Mouse (Mus musculus) urinary bladder, adult 2 months (tissue): ENCODE measurements around the gene Snx30. TPM values are rescaled to one million over a fixed set of nuclear protein-coding genes. Genes with fewer than 3 reads are reported as not detected.

Source experiments
- DNase-seq: peaks from one replicate; pipeline ENCODE4 v3.0.0; 2022; ENCODE audit warnings: low spot score
- polyA plus RNA-seq: library from polyadenylated mRNA; depleted of rRNA; stranded (reverse); fragments of >200 nt; gene quantifications from 2 replicates; pipeline ENCODE4 v1.2.3, GENCODE M21; 2012

The Snx30 gene
- polyA plus RNA-seq, 1 experiment = 6.8 TPM

DNA sequence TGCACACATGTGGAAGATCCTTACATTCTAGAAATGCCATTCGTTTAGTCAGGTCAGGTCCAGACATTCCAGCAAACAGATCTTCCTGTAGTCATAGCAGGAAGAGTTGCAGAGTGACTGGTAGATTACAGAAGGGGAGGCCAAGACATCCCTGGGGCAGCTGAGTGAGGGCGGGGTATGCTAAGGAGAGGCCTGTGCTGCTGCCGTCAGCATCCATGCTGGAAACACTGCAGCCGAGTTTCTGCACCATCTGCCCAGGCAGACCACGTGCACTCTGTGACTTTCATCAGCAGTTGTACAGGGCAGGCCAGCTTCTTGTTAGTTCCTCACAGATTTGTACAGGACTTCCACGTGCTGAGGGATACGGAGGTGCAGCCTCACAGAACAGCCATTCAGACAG lies 17.8 kb downstream of the Snx30 start:
- no peak for DNase-seq

DNA sequence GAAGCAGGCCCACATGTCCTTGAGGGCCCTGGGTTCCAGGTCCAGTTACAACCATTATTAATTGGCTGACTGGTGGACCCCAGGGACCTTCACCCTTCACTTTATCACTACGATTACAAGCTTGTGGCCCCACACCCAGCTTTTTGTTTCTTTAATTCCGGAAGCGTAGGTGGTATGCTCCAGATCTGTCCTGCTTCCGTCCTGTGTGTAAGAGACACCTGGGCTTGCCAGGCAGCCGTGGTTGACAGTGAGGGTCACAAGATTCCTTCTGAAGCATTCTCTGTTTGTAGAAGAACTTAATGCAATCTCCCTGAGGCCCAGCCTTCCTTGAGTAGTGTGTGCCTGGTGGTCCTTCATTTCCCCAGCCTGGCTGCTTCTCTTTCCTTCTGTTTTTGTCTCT lies 19.2 kb downstream of the Snx30 start:
- DNase-seq = no peak

DNA sequence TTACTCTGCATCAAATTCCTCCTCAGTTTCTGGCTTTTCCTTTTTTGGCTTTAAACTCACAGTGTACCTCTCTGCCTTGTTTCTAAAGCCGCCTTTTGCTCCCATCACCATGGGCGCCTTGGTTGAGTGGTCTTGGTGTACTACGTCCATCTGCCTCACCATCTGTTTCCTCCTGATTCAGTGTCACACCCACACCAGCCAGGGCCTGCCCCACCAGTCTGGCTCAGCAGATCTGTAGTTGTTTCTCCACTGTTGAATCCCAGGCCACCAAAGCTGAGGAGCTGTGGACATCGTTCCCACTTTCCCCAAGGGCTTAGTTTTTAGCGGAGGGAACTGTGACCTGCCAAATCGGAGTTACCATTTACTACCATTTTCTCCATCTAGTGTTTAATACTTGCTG lies 20.0 kb downstream of the Snx30 start:
- DNase-seq = no peak

DNA sequence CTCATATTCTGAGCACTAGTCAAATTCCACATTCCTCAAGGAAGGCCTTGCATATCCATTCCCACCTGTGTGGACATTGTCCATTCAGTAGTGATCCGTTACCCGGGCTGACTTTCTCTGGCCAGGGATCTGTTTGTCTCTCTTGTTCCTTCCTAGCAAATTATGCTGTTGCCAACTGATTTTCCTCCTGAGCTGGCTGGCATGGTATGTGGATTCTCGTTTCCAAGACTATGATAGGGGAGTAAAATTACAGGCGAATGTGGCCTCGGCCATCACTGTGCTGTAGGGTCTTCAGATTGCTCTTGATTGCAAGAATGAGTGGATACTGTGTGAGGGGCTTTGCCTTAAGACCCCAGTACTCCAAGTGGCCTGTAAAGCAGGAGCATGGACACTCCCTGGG lies 20.7 kb downstream of the Snx30 start:
- no peak for DNase-seq

DNA sequence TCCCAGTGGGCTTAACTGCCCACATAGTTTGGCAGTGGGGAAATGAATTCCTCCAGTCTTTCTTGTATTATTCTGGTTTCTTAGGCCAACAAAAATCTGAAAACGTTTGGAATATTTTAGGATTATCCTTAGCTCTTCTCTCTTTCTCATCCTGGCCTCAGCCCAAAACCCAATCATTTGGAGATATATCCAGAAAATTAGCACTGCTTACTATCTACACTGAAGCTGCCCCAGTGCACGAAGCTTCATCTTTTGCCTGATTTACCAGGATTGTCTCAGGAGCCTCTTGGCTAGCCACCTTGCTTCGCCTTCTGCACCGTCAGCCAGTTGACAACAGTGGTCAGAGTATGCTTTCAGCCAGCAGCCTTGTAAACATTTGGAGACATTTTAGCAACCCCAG lies 23.4 kb downstream of the Snx30 start:
- DNase-seq = no peak

DNA sequence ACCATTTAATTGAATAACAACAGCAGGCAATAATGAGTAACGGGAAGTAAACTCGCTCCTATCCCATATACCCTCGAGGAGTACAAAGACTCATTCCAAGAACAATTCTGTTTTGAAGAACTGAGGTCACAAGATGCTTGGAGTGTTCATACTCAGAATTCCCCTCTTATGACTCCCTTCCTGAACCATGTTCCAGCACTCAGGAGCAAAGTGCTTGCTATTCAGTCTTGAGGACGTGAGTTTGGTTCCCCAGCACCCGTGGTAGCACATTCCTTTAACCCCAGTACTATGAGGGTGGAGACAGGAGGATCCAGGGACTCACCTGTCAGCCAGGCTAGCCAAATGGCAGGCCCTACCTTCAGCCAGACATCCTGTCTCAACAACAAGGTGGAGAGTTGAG lies 25.4 kb downstream of the Snx30 start:
- DNase-seq = no peak

DNA sequence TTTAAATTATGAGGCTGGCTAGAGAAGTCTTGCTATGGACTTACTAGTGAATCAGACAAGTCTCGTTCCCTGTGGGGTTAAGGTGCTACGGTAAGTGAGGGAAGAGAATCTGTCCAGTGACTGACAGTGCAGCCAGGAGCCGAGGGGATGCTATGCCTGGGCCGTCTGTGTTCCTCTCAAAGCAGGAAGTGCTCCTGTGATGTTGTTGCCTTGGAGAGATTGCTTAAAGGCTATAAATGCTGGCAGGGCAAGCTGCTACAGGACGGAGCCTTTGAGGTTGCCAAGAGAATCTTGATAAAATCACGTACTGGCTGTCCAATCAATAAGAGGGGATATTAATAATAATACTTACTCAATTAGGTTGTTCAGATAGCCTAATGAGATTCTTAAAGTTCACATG lies 27.2 kb downstream of the Snx30 start:
- DNase-seq = no peak

DNA sequence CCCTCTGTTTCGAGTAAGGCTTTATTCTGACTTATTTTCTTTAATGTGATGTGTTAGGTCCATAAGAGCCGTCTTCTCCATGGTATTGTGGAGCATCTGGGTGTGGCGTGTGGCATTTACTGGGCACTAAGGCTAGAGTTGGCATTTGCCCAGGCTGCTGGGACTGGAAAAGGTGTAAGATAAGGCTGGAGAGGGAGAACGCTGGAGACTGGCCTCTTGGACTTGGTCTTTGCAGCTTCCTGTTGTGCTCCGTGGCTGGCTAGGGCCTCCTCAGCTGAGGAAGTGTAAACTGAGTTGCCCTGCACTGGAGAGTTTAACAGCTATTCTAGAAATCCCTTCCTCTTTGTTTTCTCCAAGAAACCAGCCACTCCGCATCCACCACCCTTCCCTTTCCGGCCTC lies 32.0 kb downstream of the Snx30 start:
- DNase-seq = no peak

DNA sequence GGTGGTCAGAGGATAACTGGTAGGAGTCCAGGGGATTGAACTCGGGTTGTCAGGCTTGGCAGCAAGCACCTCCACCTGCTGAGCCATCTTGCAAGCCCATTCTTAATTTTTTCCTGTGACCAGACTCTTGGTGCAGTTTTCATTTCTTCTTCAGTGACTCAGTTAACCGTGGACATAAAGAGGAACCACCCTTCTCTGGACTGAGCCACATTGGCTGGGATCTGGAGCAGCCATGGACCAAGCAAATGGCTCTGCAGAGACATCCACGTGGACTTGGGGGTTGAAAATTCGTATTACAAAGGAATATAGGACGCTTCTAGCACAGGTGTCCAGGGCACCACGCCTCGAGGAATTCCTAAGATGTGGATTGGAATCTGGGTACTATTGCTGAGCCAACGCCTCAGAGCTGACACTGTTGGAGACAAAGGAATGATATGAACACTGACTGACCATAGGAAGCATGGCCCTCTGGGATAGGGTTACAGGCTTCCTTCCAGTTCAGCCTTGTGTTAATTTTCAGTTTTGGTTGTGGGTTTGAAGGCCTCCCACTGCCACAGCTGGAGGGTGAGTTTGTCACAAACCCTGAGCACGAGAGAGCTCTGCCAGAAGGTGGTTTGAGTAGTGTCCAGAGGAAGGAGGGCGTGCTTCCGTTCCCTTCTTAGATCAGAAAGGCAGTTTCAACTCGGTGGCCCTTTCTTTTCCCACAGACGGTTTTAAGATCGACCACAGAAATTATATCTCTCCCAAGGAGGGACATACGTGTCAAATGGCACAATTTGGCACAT lies 39.0 kb downstream of the Snx30 start:
- DNase-seq = no peak

DNA sequence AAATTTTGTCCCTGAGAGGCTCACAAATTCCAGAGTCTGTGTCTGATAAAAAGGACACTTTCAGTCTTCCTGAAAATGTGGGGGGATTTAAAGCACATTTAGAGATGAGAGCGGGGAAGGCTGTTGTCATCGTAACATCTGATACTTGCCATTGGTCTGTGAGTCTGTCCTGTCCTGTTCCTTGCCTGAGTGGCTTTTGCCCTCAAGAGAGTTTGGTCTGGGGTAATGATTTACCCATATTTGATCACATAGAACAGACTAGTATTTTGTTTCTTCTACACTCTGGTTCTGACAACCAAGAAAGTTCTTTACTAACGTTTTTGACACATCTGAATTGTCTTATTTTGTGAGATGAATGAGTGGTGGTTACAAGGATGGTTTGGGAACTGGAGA lies 39.6 kb downstream of the Snx30 start:
- no peak for DNase-seq

DNA sequence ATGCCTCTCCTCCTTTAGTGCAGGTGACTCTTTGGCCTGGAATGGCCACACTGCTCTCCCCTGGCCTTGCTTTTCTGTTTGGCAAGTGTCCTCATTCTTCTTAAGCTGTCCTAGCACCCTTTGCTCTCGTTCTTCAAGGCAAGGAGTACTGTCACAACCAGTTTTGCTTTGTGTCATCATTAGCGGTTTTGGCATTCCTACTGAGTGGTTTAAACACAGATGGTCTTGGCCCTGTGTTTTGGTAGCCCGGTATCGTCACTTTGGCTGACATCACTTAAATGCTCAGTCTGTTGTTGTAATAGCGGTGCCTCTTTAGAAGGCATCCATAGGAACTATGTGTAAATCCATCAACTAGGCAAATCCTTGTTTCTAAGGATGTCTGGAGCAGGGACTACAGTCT lies 41.8 kb downstream of the Snx30 start:
- no peak for DNase-seq

DNA sequence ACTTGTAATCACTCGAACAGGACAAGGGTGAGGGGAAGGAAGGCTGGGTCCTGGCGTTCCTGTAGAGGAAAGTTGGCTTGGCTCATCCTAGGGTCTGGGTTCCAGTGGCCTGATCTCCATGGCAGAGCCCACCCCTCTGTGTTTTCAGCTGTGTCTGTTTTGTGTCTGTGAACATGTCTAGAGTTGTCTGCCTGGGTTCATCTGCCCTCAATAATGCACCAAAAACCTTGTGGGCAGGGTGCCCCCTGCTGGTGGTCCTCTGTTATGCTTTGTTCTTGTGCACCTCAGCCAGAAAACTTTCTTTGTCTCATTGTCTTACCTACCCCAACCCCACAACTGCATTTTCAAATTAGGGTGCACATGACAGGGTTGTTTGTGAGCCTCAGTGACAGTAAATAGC lies 44.5 kb downstream of the Snx30 start:
- DNase-seq = peak; percentile 71

DNA sequence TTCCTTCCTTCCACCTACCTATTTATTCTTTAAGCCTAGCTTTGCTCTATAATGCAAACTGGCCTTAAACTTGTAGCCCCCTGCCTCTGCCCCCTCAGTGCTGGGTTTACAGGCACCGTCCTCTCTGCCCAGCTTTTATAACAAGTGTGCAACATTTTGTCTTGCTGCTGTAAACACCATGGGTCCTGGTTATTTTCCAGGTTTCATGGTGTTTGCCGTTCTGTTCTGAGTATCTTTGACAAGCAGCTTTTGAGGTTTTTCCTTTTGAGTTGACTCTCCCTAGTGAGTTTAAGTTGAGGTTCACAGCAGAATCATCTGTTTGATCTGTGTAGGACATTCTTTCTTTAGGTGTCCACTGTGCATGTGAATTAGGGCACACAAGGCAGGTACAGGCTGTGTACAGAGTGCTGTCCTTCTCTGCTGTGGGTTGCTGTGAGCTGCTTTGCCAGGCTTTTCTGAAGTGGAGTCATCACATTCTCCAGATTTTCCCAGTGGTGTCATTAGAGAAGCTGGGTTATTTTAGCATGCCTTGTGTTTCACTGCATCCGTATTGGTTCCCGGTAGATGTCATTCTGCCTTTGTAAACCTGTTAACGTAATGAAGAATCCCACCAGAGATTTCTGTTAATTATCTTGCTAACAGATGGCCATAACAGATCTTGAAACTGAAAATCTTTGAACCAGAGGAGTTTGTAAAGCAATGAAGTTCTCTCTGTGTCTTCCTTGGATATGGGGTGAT lies 45.4 kb downstream of the Snx30 start:
- DNase-seq = no peak

DNA sequence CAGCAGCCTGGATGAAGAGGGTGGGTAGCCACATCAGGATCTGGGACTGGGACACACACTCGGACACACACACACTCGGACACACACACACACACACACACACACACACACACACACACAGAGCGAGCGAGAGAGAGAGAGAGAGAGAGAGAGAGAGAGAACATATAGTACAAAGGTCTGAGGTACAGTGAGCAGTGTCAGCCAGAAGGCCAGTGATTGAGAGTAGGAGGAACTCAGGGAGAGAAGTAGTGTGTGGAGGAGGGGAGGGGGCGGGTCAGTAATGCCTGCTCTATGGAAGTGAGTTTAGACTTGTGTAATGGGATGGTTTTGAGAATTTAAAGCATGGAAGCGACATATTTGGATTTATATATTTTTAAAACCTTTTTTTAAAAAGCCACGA lies 47.5 kb downstream of the Snx30 start:
- DNase-seq = no peak

DNA sequence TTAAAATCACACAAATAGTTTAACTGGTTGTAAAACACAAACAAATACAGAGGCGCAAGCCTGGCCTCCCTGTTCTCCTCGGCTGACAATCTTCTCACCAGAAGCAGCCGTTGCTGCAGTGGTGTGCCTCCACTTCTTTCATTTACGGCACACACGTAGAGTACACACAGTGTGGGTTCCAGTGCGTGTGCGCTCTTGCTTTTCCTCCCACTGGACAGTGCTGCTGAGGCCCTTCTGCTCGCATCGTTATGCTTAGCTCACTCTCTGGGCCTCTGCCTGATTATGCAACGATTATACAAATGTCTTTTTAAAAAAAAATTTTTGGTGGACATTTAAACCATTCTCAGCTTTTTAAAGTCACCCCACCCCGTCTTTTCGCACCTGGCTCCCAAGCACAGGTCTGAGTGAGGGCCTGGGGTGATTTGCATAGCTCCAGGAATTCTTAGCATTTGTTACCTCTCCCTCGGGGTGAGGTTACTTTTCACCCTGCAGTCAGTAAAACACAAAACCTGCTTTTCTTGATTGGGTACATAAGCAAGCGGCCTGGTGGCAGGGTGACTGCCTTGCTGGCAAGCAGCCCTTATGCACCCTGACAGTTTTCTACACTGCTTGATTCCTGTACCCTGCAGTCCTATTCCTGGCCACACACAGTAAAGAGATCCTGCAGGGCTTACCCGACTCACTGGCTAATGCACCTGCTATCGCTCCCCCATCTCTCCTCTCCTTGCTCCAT lies 54.2 kb downstream of the Snx30 start:
- DNase-seq = no peak

DNA sequence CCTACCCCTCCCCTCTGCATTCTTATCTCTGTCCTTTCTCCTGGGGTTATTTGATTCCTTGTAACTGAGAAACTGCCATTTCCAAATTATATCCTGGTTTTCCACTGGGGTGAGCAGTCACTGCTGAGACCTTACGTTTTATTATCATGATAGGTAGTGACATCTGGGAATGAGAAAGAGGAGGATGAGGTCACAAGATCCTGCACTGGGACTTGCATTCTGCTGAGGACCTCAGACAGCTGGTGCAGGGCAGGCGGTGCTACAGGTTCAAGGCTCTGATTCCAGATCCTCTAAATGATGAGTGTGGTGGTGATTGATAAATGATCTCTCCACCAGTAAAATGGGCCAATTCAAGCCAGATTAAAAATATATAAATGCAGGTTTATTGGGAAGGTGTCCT lies 54.8 kb downstream of the Snx30 start:
- no peak for DNase-seq

DNA sequence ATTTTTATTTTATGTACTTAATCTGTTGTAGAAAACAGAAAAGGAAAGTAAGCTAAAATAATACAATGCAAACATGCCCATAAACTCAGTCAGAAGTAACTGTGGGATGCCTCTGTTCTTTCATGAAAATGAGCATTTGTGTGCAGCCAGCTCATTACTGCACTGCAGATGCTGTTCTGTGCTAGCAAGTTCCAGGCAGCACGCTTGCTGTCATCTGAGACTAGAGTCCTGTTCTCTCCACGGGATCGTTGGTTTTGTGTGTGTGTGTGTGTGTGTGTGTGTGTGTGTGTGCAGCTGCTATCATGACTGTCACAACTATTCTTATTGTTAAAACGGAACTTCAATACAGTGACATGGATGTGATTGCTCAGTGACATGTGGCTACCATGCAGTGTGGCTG lies 56.2 kb downstream of the Snx30 start:
- no peak for DNase-seq

DNA sequence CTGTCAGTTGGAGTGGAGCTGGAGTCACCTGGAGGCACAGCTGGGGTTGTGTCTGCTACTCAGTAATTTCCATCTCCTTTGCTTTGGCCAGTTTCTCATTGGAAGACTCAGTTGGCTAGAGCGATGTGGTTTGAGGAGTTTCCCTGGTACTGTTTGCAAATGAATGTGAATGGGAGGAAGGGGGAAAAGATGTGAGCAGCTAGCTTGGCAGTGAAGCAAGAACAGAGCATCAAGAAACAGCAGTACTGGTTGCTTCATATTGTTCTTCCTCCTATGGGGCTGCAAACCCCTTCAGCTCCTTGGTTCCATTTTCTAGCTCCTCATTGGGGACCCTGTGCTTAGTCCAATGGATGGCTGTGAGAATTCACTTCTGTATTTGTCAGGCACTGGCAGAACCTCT lies 56.7 kb downstream of the Snx30 start:
- no peak for DNase-seq

DNA sequence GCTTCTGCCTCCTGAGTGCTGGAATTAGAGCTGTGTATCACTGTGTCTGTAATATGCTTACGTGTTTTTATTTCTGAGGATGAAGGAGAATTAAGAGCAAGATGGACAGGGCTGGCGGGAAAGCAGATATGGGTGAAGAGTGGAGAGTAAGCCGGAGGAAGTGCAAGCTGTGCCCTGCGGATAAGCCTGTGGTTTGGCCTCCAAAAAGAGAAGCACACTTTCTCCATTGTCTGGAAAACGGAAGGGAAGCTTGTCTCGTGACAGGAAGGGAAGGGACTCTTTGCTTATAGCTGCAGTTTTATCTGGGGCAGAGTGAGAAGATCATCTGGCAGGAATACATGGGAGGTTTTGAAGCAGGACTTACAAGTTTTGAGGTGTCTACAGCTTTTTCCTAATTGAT lies 58.2 kb downstream of the Snx30 start:
- DNase-seq = no peak

DNA sequence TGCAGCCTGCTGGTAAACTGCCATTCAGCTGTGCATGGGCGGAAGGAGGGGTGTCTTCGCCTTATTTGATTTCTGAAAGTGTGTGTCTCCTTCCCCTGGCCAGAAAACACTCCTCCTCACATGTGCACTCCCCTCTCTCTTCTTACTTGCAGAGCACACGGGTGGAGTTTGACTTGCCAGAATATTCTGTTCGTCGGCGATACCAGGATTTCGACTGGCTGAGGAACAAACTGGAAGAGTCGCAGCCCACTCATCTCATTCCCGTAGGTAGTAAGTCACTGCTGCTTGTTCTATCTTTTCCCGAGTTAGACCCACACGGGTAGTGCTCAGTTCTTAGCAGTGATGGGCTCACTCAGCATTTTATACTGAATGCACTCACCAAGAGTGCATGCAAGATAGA lies 62.4 kb downstream of the Snx30 start:
- no peak for DNase-seq

DNA sequence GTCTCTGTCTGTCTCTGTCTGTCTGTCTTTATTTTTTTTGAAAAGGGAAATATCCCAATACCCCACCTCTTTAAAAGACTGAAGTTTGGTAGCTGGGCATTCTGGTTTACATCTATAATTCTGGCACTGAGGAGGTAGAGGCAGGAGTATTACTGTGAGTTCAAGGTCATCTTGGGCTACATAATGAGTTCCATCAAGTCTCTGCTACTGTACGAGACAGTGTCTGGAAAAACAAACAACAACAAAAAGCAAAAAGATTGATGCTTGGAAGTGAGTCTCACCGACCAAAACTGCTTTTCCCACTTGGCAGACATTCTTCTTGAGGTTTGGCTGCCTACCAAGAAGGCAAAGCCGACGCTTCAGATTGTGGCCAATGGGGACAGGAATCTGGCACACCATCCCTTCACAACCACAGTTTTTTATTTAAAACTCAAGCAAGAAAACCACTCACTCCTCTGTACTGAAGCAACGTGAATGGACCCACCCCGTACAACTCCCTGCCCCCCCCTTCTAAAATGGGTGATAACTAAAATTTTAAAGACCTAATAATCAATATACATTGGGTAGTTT lies 63.9 kb downstream of the Snx30 start:
- DNase-seq = no peak

DNA sequence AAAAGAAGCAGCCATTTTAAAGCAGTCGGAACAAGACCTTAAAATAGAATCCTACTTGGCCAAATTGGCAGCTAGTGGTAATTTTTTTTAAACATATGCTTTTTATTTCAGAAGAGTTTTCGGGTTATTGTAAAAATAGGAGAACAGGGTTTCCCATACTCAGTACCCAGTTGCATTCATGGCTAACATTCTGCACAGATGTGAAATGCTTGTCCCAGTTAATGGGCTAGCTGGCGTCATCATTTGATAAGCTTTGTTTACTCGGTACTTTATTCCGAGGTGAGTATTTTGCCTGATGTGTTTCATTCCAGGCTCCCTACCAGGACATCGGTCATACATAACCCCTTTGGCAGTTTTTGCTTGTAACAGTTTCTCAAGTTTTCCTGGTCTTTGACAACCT lies 64.8 kb downstream of the Snx30 start:
- no peak for DNase-seq
